Mouse (Mus musculus): Measurements from ENCODE around the gene Glul.

The Glul gene

DNA sequence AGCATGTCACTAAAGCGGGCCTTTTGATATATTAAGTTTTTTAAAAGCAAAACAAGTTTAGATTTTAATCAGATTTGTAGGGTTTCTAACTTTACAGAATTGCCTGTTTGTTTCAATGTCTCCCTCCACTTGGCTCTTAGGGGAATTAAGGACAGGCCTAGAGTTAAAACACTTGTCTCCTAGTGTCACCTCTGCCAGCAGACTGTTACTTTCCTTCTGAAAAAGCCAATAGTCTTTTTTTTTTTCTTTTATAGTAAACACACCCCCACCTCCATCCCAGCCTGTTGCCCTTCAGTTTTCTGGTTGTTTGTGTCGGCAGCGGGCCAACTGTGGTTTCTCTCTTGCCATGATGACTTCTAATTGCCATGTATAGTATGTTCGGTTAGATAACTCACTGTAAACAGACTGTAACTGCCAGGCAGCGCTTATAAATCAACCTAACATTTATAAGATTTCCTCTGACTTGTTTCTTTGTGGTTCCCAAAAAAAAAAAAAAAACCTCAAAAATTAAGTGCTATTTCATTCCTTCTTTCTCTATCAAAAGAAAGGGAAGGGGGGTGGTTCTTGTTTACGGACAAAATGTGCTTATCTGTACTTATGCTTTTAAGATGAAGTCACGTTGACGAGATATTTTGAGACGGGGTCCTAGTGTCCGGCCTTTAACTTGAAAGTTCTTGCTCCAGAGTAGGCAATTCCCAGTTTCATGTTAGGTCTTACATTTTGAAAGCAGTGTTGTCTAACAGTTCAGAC, 9.6 kb downstream of the Glul start:
- no peak for DNase-seq (ENCODE audit: low read depth, low spot score)

DNA sequence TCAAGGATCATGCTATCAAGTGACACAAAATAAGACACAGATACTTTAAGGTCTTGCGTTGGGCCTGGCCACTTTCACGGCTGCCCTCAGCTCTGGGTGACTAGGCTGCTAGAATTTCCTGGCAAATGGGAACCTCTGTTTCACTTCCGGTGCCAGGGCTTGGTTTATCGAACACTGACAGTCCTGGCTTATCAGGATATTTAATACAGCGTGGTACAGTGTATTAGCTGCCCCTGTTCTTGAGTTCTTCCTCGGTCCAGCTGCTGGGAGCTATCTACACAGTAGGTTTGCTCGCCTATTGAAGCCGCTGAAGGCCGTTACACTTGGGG, 10.2 kb downstream of the Glul start:
- no peak for DNase-seq (ENCODE audit: low read depth, low spot score)

DNA sequence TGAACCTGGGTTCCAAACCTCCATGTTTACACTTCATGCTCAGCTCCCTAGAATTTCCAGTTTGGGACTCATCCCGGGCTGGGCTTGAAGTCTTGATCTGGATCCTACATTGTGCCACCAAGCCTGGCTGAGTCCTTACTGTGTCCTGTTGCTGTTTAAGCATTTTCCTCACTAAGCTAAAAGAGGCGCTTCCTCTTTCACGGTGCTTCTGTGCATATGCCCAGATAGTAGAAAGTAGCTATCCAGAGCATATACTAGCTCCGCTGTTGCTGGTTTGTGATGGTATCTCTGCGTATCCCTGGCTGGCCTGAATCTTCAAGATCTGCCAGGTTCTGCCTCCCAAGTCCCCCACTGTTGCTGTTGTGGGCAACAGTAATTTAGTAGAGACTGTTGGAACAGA, 10.7 kb downstream of the Glul start:
- DNase-seq (ENCODE audit: low read depth, low spot score) = no peak

DNA sequence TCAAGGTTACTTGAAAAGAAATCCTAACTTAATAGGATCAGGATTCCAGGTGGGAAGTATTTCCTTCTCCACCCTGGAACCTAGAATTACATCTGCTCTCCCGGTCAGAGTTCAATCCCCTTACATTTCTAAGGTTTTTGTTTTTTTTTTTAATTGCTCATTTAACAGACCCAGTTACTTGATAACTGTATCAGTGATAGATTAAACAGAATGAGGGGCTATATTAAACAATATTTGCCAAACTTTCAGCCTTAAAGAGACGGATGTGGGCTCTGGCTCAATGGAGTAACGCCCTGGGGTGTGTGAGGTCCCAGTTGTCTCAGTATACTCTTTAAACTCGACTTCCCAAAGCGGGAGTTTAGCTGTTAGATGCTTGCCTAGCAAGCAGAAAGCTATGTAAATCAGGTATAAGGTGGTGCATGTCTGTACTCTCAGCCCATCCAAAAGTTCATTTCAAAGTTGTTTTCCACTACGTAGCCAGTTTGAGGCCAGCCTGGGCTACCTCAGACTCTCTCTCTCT, 11.6 kb downstream of the Glul start:
- no peak for DNase-seq (ENCODE audit: low read depth, low spot score)

DNA sequence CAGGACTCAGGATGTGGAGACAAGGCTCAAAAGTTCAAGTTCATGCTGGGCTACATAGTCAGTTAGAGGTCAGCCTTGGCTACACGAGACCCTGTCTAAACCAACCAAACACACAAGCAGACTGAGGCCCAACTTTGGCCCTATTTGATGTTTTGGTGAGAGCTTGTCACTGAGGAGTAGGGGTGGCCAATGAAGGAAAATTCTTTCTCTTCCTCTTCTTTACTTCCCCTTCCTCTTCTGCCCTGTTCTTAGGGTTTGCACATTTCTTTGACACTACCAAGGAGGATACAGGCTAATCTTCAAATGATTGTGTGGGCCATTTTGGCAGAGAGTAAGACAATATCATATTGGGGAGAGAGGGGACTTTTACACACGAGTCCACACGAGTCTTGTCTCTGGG, 14.1 kb downstream of the Glul start:
- no peak for DNase-seq (ENCODE audit: low read depth, low spot score)

DNA sequence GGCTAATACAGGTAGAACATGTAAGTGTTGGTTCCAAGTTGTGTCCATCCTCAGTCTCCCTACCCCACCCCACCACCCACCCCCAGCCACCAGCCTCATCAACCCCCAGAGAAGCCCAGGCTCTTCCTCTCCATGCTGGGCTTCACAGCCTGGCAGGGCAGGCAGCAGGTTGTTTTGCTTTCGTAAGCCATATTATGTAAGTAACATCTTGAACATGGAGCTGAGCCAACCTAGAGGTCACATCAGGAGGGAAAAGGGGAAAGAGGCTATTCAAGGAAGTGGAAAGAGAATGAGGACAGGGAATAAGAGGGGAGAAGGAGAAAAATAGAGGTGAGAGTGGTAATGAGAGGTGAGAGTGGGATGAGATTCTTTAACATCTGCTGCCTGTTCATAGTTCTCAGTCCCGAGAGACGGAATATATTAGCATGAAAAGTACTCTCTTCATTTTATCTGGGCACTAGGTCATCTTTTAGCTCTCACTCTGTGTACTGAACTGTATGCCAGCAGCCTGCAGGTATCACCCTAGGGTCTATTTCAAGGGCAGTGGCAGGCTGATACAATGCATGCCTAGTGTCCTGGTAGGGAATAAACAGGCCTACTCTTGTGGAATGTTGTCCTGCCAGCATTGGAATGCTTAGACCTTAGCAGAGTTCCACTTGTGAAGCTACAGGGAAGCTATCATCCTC, 18.9 kb downstream of the Glul start:
- DNase-seq (ENCODE audit: low read depth, low spot score) = no peak

DNA sequence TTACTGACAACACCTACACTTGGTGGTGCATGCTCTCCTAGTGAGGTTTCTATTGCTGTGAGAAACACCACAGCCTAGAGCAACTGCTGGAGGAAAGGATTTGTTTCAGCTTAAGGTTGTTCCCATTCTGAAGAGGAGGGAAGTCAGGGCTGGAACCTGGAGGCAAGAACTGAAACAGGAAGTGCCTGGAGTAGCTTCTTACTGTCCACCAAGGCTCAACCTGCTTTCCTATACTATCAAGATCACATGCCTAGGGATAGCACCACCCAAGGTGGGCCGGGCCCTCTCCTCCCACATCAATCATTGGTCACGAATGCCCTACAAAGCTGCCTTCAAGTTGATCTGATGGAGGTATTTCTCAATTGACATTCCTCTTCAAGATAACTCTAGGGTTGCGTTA, 21.9 kb downstream of the Glul start:
- DNase-seq (ENCODE audit: low read depth, low spot score) = no peak

DNA sequence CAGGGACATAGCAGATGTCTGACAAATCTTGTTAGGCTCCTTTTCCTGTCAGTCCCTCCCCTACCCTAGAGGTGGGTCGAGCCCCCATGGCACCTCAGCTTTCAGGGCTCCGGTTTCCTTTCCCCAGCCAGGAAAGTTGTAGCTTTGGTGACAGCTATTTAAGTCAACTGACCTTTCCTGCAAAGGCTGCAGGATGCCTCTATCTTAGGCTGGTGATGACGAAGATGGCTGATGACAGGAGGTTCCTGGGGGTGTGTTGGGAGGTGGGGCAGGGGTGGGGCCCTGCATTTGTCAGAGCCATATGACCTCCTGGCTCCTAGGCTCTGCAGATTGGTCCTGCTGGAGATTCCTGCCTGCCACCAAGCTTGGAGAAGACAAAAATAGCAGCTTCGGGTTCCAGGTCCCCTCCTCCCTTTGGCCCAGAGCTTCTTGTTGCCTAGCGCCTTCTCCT, 22.9 kb downstream of the Glul start:
- DNase-seq (ENCODE audit: low read depth, low spot score) = no peak

DNA sequence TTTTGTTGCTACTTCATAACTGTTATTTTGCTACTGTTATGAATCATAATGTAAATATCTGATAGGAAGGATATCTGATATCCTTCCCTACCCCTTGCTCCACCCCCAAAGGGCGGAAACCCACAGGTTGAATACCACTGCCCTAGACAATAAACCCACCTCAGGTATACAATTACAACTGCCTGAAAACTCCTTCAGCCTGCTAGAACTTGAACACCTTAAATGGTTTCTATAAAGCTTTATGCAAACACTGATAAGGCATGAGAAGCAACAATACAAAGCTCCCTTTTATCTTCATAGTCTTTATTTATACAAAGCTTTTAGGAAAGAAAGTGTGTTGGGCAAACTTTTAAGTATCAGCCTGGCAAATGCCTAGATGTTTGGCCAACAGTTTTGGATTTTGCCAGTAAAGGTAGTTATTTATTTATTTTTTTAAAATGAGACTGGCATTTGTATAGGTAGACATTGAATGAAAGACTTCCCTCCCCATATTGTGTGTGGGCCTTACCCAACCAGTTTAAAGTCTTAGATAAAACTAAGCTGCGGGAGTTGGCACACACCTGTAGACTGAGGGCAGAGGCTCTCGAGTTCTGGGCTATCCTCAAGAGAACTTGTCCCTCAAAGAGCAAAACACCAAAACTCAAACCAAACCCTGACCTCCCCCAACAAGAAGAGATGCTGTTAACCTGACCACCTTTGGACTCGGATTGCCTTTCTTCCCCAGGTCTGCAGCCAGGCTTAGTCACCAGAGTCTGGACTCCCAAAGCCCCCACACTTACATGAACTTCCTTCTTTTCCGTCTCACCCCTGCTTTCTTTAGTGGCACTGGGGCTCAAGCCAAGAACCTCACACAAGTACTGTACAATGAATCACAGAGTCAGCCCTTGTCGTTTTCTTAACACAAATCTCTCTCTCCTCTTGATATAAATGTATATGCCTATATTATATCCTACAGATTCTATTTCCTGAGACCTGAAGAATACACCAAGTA, 24.9 kb downstream of the Glul start:
- DNase-seq (ENCODE audit: low read depth, low spot score) = no peak

DNA sequence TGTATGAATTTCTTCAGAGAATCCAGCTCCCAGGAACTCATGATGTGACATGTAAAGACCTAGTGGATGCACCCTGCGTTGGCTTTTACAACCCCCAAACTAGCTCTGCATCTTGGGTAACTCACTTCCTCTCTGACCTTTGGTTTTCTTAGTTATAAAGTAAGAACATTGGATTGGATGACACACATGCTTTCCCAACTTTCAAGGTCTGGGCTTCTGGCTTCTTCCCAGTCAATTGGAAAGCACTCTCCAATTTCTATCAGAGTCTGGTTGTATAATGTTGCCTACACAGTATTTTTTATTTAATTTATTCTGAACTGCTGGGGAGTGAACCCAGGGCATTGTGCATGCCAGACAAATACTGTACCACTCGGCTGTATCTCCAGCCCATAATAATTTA, 30.7 kb downstream of the Glul start:
- no peak for DNase-seq (ENCODE audit: low read depth, low spot score)

DNA sequence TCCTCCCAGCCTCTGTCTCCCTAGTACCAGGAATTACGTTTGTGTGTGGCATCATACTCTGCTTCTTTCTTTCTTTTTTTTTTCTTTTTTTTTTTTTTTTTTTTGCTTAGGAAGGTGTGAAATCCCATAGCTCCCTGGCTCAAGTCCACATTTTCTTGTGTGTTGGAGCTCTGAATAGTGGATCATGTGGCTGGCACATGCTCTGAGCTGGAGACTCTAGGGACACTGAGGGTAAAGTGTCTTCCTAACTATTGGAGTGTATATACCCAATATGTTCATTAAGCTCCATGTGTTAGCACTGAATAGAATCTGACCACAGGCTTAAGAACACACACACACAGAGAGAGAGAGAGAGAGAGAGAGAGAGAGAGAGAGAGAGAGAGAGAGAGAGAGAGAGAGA, 34.0 kb downstream of the Glul start:
- no peak for DNase-seq (ENCODE audit: low read depth, low spot score)

DNA sequence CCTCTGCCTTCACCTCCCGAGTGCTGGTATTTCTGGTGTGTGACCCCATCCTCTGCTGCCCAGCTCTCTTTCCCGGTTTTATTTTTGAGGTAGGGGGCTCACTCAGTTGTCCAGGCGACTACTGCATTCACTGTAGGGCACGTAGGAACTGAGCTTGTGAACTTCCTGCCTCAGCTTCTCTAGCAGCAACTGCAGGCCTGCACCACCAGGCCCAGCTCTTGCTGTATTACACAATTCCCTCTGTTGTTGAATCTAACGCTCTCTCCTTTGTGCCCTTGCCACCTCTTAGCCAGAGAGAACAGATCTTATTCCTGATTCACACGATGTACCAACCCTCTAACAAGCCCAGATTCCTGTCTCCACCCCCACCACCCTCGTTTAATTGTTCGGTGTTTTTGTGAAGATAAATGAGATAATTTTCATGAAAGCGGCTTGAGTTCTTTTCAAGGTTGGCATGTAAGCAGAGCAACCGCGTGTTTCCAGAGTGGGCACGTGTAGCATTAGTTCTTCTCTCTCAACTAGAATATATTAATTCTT, 36.2 kb downstream of the Glul start:
- DNase-seq (ENCODE audit: low read depth, low spot score) = no peak

DNA sequence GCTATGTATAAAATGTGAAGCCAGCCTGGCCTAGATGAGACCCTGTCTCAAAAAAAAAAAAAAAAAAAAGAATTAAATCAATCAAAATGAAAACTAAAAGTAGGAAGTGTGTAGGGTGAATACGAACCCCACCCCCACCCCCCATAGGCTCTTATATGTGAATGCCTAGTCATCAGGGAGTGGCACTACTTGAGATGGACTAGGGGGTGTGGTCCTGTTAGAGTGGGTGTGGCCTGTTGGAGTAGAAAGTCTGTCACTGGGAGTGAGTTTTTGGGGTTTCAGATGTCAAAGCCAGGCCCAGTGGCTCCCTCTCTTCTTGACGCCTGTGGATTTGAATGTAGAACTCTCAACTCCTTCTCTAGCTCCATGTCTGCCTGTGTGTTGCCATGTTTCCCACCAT, 37.3 kb downstream of the Glul start:
- DNase-seq (ENCODE audit: low read depth, low spot score) = no peak

DNA sequence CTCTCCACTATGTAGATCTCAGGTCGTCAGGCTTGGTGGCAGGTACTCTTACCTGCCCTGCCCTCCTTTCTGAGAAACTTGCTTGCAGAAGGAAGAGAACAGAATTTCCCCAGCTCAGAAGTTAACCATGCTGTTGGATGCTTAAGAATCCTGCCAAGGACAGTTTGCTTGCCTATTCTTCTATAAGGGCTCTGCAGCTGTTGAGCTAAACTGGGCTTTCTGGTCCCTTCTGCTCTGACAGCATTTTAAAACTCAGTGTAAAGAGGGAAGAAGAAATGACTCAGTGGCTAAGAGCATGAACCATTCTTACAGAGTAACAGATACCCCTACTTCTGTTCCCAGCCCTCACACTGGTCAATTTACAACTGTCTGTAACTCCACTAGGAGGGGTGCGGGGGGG, 41.2 kb downstream of the Glul start:
- DNase-seq (ENCODE audit: low read depth, low spot score) = no peak

DNA sequence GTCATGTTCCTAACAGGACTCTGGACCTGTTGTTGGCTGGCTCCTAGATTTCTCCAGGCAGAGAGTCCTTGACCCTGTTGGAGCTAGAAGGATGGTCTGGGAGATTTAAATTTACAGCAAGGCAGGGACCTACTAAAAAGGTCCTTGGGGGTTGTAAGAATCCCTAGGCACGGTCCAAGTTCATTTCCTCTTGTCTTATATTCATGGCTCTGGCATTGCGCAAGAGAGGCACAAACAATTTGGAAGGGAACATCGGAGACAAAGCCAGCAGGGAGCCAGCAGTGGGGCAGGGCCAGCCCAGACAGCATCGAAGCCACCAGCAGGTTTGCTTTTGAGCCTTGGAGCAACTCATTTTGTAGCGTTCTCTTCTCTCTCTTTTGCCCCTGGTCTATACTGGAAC, 45.4 kb downstream of the Glul start:
- no peak for DNase-seq (ENCODE audit: low read depth, low spot score)

DNA sequence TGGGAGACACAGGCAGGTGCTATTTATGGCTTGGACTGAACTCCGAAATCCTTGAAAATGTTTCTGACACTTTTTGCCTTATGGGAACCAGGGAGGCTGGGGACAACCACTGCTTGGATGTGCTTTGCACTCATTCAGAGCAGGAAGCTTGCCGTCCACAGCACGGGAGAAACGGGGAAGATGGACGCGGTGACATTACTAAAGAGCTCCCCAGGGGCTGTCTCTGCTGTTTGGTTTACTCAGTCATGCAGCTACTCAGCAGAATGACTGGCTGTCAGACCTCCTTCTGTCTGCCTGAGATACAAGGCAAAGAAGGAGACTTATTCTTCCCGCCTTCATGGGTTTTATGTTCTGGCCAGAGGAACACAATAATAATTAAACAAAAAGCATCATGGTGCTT, 47.2 kb downstream of the Glul start:
- no peak for DNase-seq (ENCODE audit: low read depth, low spot score)

DNA sequence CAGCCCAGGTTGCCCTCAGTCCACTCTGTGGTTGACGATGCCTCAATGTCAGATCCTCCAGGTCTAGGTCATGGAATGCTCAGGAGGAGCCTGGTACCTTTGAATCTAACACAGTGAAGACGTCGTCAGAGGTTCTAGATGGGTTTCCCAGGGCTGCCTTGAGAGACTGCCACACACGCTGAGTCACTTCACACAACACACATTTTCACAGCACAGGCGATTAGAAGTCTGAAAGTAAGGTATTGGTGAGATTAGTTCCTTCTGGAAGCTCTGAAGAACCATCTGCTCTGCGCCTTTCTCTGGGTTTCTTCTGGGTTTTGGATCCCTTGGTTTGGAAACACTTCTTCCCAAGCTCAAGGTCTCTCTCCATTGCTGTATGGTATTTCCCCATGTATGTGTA, 48.1 kb downstream of the Glul start:
- no peak for DNase-seq (ENCODE audit: low read depth, low spot score)

DNA sequence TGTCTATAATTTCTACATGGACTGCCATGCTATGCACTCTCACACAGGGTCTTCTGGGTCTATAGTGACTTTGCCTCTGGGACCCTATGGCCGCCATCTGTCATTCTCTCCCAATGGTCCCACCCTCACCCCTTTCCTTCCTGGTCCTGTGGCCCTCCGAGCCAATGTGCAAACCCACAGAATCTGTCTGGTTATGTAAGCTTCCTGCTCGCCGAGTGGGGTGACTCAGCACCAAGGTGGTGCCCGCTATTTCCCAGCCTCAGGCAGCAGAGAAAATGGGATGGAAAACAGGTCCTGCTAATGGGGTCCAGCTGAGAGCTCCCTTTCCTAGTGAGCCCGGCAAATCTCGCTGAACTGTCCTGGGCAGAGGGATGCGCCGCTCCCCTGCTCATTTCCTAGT, 53.5 kb downstream of the Glul start:
- DNase-seq (ENCODE audit: low read depth, low spot score) = no peak

DNA sequence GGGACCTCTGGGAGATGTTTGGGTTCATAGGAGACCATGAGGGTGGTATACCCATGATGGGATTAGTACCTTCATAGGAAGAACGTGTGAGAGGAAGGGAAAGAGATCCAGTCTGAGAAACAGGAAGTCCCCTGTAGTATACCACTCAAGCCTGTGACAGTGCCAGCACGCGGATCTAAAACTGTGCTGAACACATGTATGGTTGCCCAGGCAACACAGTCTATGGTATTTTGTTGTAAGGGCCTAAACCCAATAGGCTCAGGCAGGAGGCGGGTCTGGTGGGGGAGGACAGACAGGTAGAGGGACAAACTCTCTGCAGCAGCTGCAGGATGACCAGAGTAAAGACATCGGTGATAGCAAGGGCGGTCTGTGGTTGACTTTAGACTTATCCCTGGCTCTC, 54.1 kb downstream of the Glul start:
- DNase-seq (ENCODE audit: low read depth, low spot score) = no peak

DNA sequence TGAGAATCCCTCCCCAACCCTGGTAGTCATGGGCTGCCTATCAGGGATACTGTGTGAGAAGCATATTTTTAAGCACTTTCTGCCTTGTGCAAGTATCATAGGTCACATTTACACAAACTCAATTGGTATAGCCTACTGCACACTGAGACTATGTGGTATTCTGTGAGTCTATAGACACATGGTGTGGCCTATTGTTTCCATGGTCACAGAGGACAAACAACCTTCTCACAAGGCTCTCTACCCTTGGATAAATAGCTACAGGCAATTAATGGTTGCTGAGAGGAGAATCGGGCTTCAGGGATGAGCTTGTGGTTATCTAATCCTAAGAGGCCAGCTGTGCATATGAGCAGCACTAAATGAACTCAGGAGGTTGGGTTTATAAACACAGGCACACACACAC, 58.1 kb downstream of the Glul start:
- DNase-seq (ENCODE audit: low read depth, low spot score) = no peak
